Mouse (Mus musculus) frontal cortex, adult (tissue): ENCODE data around the gene Tph1.

Experiments used
- ATAC-seq: cut with Nextera tagmentation; 2 replicates; pipeline ENCODE4 v1.9.2; 2017; ENCODE audit warnings: mild to moderate bottlenecking, moderate library complexity, mixed read lengths; ENCODE audit not compliant: low TSS enrichment

Gene Tph1

GRCm38 (mm10) chr7:46648431-46649140 lies 23.8 kb downstream of the Tph1 start:
- peak; percentile 57; the same call in 1 of the 2 replicates for ATAC-seq

- peak; percentile 39; the same call in 1 of the 2 replicates for ATAC-seq
Observed at GRCm38 (mm10) chr7:46643172-46643571, 29.2 kb downstream of the Tph1 start.

DNA sequence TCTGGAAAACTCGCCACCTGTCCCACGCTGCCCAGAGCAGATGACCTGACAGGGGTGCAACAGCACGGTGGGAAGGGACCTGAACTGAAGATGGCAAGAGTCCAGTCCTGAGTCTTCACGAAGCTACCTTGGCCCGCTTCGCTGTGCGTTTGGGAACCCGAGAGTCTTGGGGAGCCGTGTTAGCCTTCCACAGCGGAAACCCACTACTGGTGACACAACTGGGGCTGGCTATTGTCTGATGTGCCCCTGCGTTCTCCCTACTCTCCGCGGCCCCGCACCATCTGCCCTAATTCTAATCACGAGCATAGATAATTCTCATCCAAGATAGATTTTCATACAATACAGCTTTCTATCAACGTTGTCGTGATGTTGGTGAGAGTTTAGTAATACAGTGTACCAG lies 32.3 kb downstream of the Tph1 start:
- ATAC-seq, result peak; percentile 32; the same call in 1 of the 2 replicates

- ATAC-seq, result peak; percentile 82
Observed at GRCm38 (mm10) chr7:46639692-46640031, 32.7 kb downstream of the Tph1 start, which contains the start of gene Sergef. Sergef (minus strand) TSS chr7:46639807.

DNA sequence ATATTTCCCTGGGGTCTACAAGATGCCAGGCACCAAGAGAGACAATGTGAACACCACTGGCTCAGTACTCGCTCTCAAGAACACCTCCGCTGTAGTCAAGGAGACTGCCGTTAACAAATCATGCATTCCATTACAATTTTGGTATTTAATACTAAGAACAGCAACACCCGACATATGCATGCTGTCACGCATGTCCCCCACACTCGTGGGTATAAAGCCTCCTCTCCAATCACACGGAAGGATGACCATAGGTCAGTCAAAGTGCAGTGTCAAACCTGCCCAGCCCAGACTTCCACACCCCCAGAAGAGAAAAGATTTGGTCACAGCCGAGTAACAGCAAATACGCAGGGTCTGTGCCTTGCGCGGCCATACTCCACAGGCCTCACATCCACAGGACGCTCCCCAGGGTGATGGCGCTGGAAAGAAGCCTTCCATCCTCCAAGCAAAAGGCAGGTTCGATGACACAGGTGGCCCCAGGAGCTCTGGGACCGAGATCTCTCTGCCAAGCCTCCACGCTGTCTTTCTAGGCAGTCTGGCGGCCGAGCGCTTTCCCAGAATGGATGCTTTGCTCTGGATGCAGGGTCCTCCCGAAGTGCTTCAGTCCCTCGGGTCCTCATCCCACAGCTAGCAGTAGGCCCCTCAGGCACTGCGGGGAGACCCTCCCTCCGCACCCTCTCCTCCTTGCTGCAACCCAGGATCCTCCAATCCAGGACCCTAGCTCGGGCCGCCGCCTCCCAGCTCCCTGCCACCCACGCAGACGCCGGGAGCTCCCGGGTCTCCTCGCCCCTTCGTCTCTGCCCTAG lies 33.2 kb downstream of the Tph1 start:
- peak; percentile 29 for ATAC-seq

GRCm38 (mm10) chr7:46628375-46628975 lies 43.9 kb downstream of the Tph1 start:
- peak; percentile 64; the same call in 1 of the 2 replicates for ATAC-seq

GRCm38 (mm10) chr7:46623979-46624378 lies 48.4 kb downstream of the Tph1 start:
- ATAC-seq, result no peak

DNA sequence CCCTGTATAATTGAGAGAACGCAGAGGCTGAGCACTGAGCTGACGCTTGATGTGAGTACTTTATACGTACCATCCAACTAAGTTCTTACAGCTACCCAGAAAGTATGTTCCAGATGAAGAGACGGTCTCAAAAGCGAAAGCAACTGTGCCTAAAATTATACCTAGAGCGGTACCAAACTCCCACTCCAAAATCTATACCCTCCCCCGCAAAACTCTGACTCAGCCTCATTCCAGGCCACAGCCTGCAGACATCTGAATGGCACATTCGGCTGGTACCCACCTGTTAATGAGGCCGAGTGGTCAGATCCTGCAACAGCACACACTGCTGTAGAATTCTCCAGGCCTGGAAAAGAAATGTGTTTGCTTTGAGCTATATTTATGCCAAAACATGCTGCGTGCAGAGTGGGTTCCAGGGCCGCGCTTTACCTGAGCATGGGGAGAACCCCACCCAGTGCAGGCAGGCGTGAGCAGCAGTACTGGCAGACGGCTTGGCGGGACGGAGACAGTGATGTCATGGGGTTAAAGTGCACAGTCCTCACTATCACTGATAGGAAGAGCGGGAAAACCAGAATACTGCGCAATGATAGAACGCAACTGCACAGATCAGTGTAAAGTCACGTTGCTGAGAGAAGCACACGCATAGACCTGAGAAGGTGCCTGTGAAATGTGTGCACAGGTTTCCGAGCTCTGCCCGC lies 53.8 kb downstream of the Tph1 start:
- peak; percentile 83 for ATAC-seq

DNA sequence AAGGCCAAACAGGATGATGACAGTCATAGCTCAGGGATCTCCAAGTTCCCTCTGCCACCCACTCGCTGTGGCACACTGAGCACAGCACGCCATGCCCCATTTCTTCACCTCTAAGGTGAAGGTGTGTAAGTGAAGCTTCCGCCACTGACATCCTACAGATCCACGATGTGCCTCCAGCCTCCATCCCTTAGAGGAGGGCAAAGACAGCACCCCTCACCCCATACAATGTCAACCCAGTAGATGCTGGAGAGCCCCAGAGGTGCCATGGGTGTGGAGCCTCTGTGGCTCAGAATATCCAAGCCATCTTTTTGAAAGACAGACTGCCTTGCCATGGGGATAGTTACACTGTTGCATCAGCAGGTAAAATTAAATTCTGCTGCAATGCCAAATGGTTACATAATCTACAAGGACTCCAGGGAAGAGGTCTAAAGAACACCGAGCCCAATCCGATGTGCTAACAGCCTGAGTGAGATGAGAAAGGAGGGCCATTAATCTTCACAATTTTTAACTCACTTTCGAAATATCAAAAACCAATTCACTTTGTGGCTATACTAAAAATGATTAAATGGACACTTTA lies 55.8 kb downstream of the Tph1 start:
- ATAC-seq, result no peak

- no peak for ATAC-seq
Observed at GRCm38 (mm10) chr7:46615256-46615977, 56.9 kb downstream of the Tph1 start.

DNA sequence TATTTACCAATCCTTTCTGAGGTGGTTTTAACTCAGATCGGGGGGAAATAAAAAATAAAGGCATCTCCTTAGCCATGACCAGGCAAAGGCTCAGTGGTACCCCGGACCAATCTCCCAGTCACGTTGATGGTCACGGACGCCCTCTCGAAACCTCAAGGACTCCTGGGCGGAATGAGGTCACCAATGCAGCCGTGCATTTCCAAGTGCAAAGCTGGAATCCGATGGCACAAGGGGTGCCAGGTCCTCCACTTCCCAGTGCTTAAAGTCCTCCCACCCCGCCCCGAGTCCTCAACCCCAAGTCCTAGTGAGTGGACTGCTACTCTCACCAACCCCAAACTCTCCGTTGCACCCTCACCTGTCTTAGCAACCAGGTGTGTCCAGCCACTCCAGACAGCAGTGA lies 58.1 kb downstream of the Tph1 start:
- no peak for ATAC-seq

- no peak for ATAC-seq
Observed at GRCm38 (mm10) chr7:46613091-46613490, 59.2 kb downstream of the Tph1 start.

DNA sequence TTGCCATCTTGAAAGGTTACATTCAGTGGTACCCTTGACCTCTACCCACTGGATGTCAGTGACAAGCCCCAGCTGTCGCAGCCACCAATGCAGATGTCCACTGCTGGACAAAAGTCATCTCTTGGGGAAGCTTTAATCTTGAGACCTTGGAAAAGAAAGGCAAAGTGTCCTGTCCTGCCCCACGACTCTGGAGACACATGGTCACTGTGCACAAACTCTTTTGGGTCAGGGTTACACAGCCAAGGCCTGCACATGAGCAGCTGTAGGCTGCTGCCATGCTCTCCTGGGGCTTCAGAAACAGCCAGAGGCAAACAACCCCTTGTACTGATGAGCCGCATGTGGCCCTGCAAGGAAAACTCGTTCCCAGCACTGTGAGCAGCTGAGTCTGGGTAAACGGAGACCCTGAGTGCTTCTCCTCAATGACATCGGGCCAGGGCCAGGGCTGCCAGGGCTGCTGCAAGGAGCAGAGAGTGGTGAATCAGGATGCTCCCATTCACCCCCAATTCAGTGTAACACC lies 59.9 kb downstream of the Tph1 start:
- no peak for ATAC-seq

GRCm38 (mm10) chr7:46611970-46612369 lies 60.4 kb downstream of the Tph1 start:
- peak; percentile 24; the same call in 1 of the 2 replicates for ATAC-seq

DNA sequence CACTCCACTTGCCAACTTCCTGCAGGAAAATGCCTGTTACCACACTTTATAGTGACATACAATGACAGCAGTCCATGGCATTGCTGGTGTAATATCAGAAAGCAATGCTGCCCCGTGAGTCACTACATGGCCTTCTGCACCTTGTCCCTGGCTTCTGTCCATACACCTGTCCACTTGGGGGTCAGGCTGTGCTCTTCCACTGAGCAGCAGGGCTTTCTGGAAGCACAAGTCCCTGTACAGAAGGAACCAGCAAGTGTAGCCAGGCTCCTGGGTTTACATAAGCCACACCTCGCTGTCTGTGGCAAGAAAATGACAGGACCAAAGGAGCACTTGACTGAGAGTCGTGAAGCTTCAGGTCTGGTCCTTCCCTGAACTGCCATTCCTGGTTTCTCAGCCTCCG lies 63.0 kb downstream of the Tph1 start:
- no peak for ATAC-seq

DNA sequence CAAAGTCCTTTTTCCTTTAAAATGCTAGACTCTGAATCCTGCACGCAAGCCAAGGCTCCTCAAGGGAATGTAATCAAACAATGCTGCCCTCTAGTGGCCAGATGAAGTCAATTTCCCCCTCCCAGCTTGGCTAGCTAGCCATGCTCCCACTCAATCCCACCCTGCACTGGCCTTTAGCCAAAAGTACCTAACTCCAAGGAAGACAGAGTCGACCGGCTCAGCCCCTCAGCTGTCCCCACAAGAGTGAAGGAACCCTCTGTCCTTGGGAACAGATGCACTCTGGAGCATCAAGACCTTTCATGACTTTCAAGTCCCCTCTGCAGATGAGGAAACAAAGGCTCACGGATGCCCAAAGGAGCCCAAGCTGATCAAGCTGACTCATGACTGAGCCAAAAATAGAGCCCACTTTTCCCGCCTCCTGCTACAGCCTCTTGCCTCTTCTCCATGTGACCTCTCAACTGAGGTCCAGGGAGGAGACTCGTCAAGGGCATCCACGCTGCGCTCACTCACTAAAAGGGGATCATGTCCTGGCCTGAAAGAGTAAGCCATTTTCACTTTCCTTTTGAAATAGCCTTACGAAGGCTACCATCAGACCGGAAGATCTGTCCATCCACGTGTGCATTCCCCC lies 64.8 kb downstream of the Tph1 start:
- peak; percentile 36; the same call in 1 of the 2 replicates for ATAC-seq

- peak; percentile 59 for ATAC-seq
Observed at GRCm38 (mm10) chr7:46607031-46607426, 65.3 kb downstream of the Tph1 start.

GRCm38 (mm10) chr7:46606391-46607030 lies 65.8 kb downstream of the Tph1 start:
- ATAC-seq, result no peak; the same call in 1 of the 2 replicates

GRCm38 (mm10) chr7:46603051-46603450 lies 69.3 kb downstream of the Tph1 start:
- no peak for ATAC-seq

DNA sequence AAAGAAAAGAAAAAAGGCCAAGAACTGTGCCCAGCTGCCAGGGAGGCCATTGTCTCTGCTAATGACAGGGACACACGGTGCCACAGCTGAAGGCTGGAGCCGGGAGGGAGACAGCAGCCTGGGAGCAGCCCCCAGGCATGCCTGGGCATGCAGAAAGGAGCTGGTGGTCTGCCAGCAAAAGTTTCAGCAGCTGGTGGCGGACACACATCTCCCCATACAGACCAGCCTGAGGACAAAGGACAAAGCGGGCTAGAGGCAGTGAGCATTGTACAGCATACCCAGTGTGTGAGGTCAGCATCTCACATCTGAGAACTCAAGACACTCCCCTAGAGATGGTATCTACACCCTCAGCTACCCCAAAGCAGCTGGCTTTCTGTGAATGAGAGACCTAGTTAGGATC lies 70.3 kb downstream of the Tph1 start:
- no peak for ATAC-seq
